13 mouse cellular contexts compared by ENCODE assay signal in genomic region chr6:114803915-114804535, GRCm38 (mm10).
A peak's percentile ranks its signal among the peaks of the same experiment; 100 is the strongest.
DNase-seq lines count a peak whose midpoint lies in the region; ATAC-seq lines count a peak whose summit lies in the region.
"Had no signal": no experiment of that assay in that cellular context is flagged by ENCODE, and none has a peak within 500 bp of the region (broad histone marks: within the 10 kb centered on the region; RNA-seq: fewer than 3 reads in every experiment).

No protein-coding gene starts in this region.

- ATAC-seq in embryonic facial prominence, embryonic 15.5 days (ENCODE audit: insufficient number of reproducible peaks, low FRiP score, low TSS enrichment, low read depth), result no peak
- peak; percentile 77; the same call in 1 of the 2 replicates for ATAC-seq in hindbrain, embryonic 15.5 days (ENCODE audit: low FRiP score, low read depth)
- ATAC-seq in midbrain, embryonic 14.5 days (ENCODE audit: low FRiP score, low TSS enrichment), result no peak

- WGBS in embryonic facial prominence, embryonic 15.5 days, result 63% methylated on average over 8 of the region's 8 CpGs
- 24% methylated on average over 8 of the region's 8 CpGs for WGBS in hindbrain, embryonic 15.5 days
- WGBS in midbrain, embryonic 14.5 days, result 34% methylated on average over 8 of the region's 8 CpGs

- H3K9ac ChIP-seq in embryonic facial prominence, embryonic 15.5 days, result no peak overlapping the region
- no peak overlapping the region for H3K9ac ChIP-seq in hindbrain, embryonic 15.5 days
- no peak overlapping the region for H3K9ac ChIP-seq in midbrain, embryonic 14.5 days (replicated peaks; ENCODE audit: low read length)

- no peak overlapping the region for H3K4me3 ChIP-seq in embryonic facial prominence, embryonic 15.5 days (replicated peaks)
- no peak overlapping the region for H3K4me3 ChIP-seq in hindbrain, embryonic 15.5 days
- no peak overlapping the region for H3K4me3 ChIP-seq in midbrain, embryonic 14.5 days (replicated peaks; ENCODE audit: low read depth, low read length)
- H3K4me3 ChIP-seq: heart, adult 2 months; megakaryocyte, embryonic 14.5 days had no signal

- peak; percentile 16 for DNase-seq in MN1 (ENCODE audit: low spot score)
- peak; percentile 49 for DNase-seq in midbrain, embryonic 14.5 days
- DNase-seq in kidney, postnatal 10 days, result no peak
- no peak for DNase-seq in ovary, adult 18-20 months (ENCODE audit: low spot score)
- no peak for DNase-seq in heart, postnatal 36 days
- no peak for DNase-seq in heart, adult 18-20 months
- DNase-seq: adrenal gland, postnatal 10 days; heart, adult 2 months; heart, postnatal 4 days had no signal

- H3K27ac ChIP-seq in embryonic facial prominence, embryonic 15.5 days (replicated peaks), result peak overlapping the region; percentile 18; the same call in 1 of the 2 replicates
- peak overlapping the region; percentile 54 for H3K27ac ChIP-seq in hindbrain, embryonic 15.5 days (replicated peaks)
- H3K27ac ChIP-seq in midbrain, embryonic 14.5 days (replicated peaks; ENCODE audit: low read depth, low read length), result peak overlapping the region; percentile 37
- H3K27ac ChIP-seq: heart, adult 2 months; kidney, postnatal 0 days had no signal

- intact Hi-C loops in heart, postnatal 36 days (cut with DNase I), result no loop called here

- no peak overlapping the region for H3K4me2 ChIP-seq in embryonic facial prominence, embryonic 15.5 days (replicated peaks)
- no peak overlapping the region for H3K4me2 ChIP-seq in hindbrain, embryonic 15.5 days
- no peak overlapping the region for H3K4me2 ChIP-seq in midbrain, embryonic 14.5 days (ENCODE audit: low read length)

- H3K36me3 ChIP-seq in embryonic facial prominence, embryonic 15.5 days, result no peaks in the 10 kb centered on the region
- no peaks in the 10 kb centered on the region for H3K36me3 ChIP-seq in hindbrain, embryonic 15.5 days
- no peaks in the 10 kb centered on the region for H3K36me3 ChIP-seq in midbrain, embryonic 14.5 days (ENCODE audit: control insufficient read depth, insufficient read depth, low read length)

- H3K27me3 ChIP-seq in embryonic facial prominence, embryonic 15.5 days, result no peaks in the 10 kb centered on the region
- H3K27me3 ChIP-seq in hindbrain, embryonic 15.5 days, result no peaks in the 10 kb centered on the region
- no peaks in the 10 kb centered on the region for H3K27me3 ChIP-seq in midbrain, embryonic 14.5 days (ENCODE audit: control insufficient read depth, insufficient read depth, low read length)

- H3K9me3 ChIP-seq in embryonic facial prominence, embryonic 15.5 days (replicated peaks), result no peaks in the 10 kb centered on the region
- H3K9me3 ChIP-seq in hindbrain, embryonic 15.5 days, result no peaks in the 10 kb centered on the region
- H3K9me3 ChIP-seq in midbrain, embryonic 14.5 days (ENCODE audit: control insufficient read depth, low read length), result no peaks in the 10 kb centered on the region
- H3K9me3 ChIP-seq: megakaryocyte, embryonic 14.5 days had no signal

- H3K4me1 ChIP-seq in embryonic facial prominence, embryonic 15.5 days, result peaks cover 18% of the 10 kb centered on the region
- H3K4me1 ChIP-seq in hindbrain, embryonic 15.5 days (replicated peaks), result peaks cover 16% of the 10 kb centered on the region; the same call in 1 of the 2 replicates
- H3K4me1 ChIP-seq in midbrain, embryonic 14.5 days (ENCODE audit: control insufficient read depth, insufficient read depth, low read length), result 0 out of 2 replicates have a peak, but pooled peaks cover 5% of the 10 kb centered on the region

Comparison
In these comparisons a context has a peak if more than half of its experiments do, and no peak if none do; other contexts are left out.
1. DNase-seq: peak in MN1 (single experiment) and midbrain, embryonic 14.5 days (single experiment); none in kidney, postnatal 10 days (single experiment), ovary, adult 18-20 months (single experiment), heart, postnatal 36 days (0 of 2) and heart, adult 18-20 months (0 of 2).
2. Peak in every context shown above with its lines, with median percentiles within 50 percentile points of each other: H3K27ac ChIP-seq.